Mouse (Mus musculus): ENCODE results near the gene Slc25a25. TPM values are rescaled to one million over a fixed set of nuclear protein-coding genes. Genes with fewer than 3 reads are reported as not detected.

Slc25a25 gene
- total and polyA plus RNA-seq, 3 experiments, result 6.6 to 10.0 (median 9.8) TPM

DNA sequence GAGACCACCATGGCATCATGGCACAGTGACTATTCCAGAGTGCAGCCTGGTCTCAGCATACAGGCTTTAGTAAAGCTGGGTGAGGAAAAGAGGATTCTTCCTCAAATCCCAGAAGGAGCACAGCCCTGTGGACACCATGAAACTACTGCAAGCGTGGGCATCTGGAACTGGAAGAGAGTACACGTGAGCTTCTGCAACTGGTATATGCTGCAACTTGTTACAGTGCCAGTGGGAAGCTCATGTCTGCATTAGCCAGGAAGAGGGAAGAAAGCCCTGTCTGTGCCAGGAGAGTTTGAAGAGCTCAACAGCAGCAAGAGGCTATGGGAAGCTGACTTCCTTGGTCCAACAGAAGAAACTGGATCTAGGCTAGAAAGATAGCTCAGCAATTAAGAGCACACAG lies 68.6 kb downstream of the Slc25a25 start:
- H3K27ac ChIP-seq (ENCODE audit: insufficient read depth, low read depth), result no peak overlapping the region

GRCm38 (mm10) chr2:32381775-32382223 lies 69.4 kb downstream of the Slc25a25 start, which contains the start of gene 1110008P14Rik:
TSS of gene 1110008P14Rik (minus strand) at chr2:32381938.
- peak; percentile 94 for DNase-seq (ENCODE audit: extremely low read depth)
- no peak within 1 kb of the TSS for H3K27ac ChIP-seq (ENCODE audit: insufficient read depth, low read depth)

More for the DNA sequence above, 68.6 kb downstream of the Slc25a25 start:
- DNase-seq (ENCODE audit: extremely low read depth), result no peak
- no peak for TF ChIP-seq RCOR1 (conservative IDR thresholded peaks at IDR 0.05; ENCODE audit: low read depth, low read length)
- no peak for TF ChIP-seq MAZ (IDR thresholded peaks at IDR 0.05; ENCODE audit: low read depth, low read length)
- no peak for TF ChIP-seq CHD1 (IDR thresholded peaks at IDR 0.05; ENCODE audit: low read depth, low read length)
- TF ChIP-seq KAT2A (IDR thresholded peaks at IDR 0.05; ENCODE audit: insufficient replicate concordance, low read length), result no peak
- no peak for TF ChIP-seq CHD2 (IDR thresholded peaks at IDR 0.05; ENCODE audit: low read length)
- no peak for TF ChIP-seq SMC3 (IDR thresholded peaks at IDR 0.05; ENCODE audit: low read depth, low read length)
- TF ChIP-seq BHLHE40 (IDR thresholded peaks at IDR 0.05; ENCODE audit: low read depth, low read length), result no peak
- no peak for TF ChIP-seq ZNF384 (IDR thresholded peaks at IDR 0.05; ENCODE audit: low read depth, low read length)
- no peak for TF ChIP-seq CTCF (conservative IDR thresholded peaks at IDR 0.05 in 1 of 2, IDR thresholded peaks at IDR 0.05 in 1 of 2; ENCODE audit: low read depth in 2 of 2, low read length in 2 of 2)
- TF ChIP-seq HCFC1 (IDR thresholded peaks at IDR 0.05; ENCODE audit: low read depth, low read length), result no peak
- TF ChIP-seq TBP (conservative IDR thresholded peaks at IDR 0.05; ENCODE audit: low read depth, low read length), result no peak
- Histone ChIP-seq H3K4me1 (ENCODE audit: control insufficient read depth in 1 of 2, insufficient read depth in 2 of 2) (peaks cover 5 to 15% of the 10 kb centered on the region in 2 experiments), H3K36me3 (replicated peaks in 1 of 2; ENCODE audit: control insufficient read depth in 1 of 2, insufficient read depth in 1 of 2, low read length in 1 of 2) (peaks cover 19 to 29% of the 10 kb centered on the region in 2 experiments), H3K4me3 (replicated peaks in 1 of 3; ENCODE audit: low read depth in 2 of 3, low read length in 2 of 3, poor library complexity in 1 of 3) (no peak overlapping the region), H3K9ac (ENCODE audit: insufficient read depth, low read depth) (no peak overlapping the region), H3K79me2 (replicated peaks; ENCODE audit: control insufficient read depth, extremely low read depth, insufficient read depth, poor library complexity, severe bottlenecking) (no peaks in the 10 kb centered on the region), H3K4me2 (ENCODE audit: insufficient read depth, low read depth, poor library complexity, severe bottlenecking) (no peak overlapping the region), H3K9me3 (replicated peaks; ENCODE audit: low read length) (no peaks in the 10 kb centered on the region), H3K27me3 (replicated peaks) (peaks cover 56% of the 10 kb centered on the region)
- dilution Hi-C loops (cut with MboI; ENCODE audit: extremely low pct_ligation_motif_present, extremely low pct_unique_long_range_greater_than_20kb, low sequenced_read_pairs), result no loop called here
- in situ Hi-C loops (cut with MboI; ENCODE audit: low pct_ligation_motif_present, low pct_unique_long_range_greater_than_20kb, low sequenced_read_pairs), result no loop called here

More at GRCm38 (mm10) chr2:32381775-32382223, 69.4 kb downstream of the Slc25a25 start, which contains the start of gene 1110008P14Rik:
- peak within 1 kb of the TSS; percentile 58 to 71 (median 67) for H3K4me3 ChIP-seq (replicated peaks in 1 of 3; ENCODE audit: low read depth in 2 of 3, low read length in 2 of 3, poor library complexity in 1 of 3)
- peaks cover 28 to 38% of the 10 kb centered on the region in 2 experiments for H3K36me3 ChIP-seq (replicated peaks in 1 of 2; ENCODE audit: control insufficient read depth in 1 of 2, insufficient read depth in 1 of 2, low read length in 1 of 2)
- dilution Hi-C loops (cut with MboI; ENCODE audit: extremely low pct_ligation_motif_present, extremely low pct_unique_long_range_greater_than_20kb, low sequenced_read_pairs) (no loop called here), in situ Hi-C loops (cut with MboI; ENCODE audit: low pct_ligation_motif_present, low pct_unique_long_range_greater_than_20kb, low sequenced_read_pairs) (no loop called here)
- H3K79me2 ChIP-seq (replicated peaks; ENCODE audit: control insufficient read depth, extremely low read depth, insufficient read depth, poor library complexity, severe bottlenecking), result no peaks in the 10 kb centered on the region
- H3K4me2 ChIP-seq (ENCODE audit: insufficient read depth, low read depth, poor library complexity, severe bottlenecking), result peak within 1 kb of the TSS; percentile 71
- peak within 1 kb of the TSS; percentile 69 for H3K9ac ChIP-seq (ENCODE audit: insufficient read depth, low read depth)
- H3K27me3 ChIP-seq (replicated peaks), result peaks cover 48% of the 10 kb centered on the region
- no peak for TF ChIP-seq BHLHE40 (IDR thresholded peaks at IDR 0.05; ENCODE audit: low read depth, low read length)
- peak; percentile 76; the same call in 1 of the 2 replicates for TF ChIP-seq MAX (IDR thresholded peaks at IDR 0.05; ENCODE audit: low read length)
- TF ChIP-seq PAX5 (IDR thresholded peaks at IDR 0.05; ENCODE audit: low read length), result no peak
- TF ChIP-seq NRF1 (IDR thresholded peaks at IDR 0.05; ENCODE audit: low read depth, low read length), result peak; percentile 73
- no peak for TF ChIP-seq KAT2A (IDR thresholded peaks at IDR 0.05; ENCODE audit: insufficient replicate concordance, low read length)
- TF ChIP-seq MXI1 (IDR thresholded peaks at IDR 0.05; ENCODE audit: low read depth, low read length), result peak; percentile 82
- TF ChIP-seq SIN3A (IDR thresholded peaks at IDR 0.05; ENCODE audit: low read length), result peak; percentile 97
- TF ChIP-seq TCF12 (IDR thresholded peaks at IDR 0.05; ENCODE audit: low read depth, low read length), result 0 out of 2 replicates have a peak, but pooled peaks have one; percentile 36
- TF ChIP-seq ELF1 (IDR thresholded peaks at IDR 0.05; ENCODE audit: low read depth, low read length), result peak; percentile 82
- peak; percentile 71 for TF ChIP-seq POLR2A (IDR thresholded peaks at IDR 0.05; ENCODE audit: low read depth, low read length)
- TF ChIP-seq NELFE (IDR thresholded peaks at IDR 0.05; ENCODE audit: low read depth, low read length), result peak; percentile 67; the same call in 1 of the 2 replicates
- TF ChIP-seq HCFC1 (IDR thresholded peaks at IDR 0.05; ENCODE audit: low read depth, low read length), result peak; percentile 72
- H3K4me1 ChIP-seq (ENCODE audit: control insufficient read depth in 1 of 2, insufficient read depth in 2 of 2), result peaks cover 5 to 15% of the 10 kb centered on the region in 2 experiments
- no peaks in the 10 kb centered on the region for H3K9me3 ChIP-seq (replicated peaks; ENCODE audit: low read length)
